Mouse (Mus musculus) kidney, adult 2 months (tissue): Measurements from ENCODE around the gene Adig.

Experiments
- CTCF ChIP-seq: fragments of 200-500 bp; conservative IDR thresholded peaks from 2 replicates; pipeline ENCODE4 v1.5.1; 2011; ENCODE audit warnings: low read depth, mild to moderate bottlenecking, control low read depth, low read length, moderate library complexity, mixed read lengths; ENCODE audit not compliant: insufficient read depth, insufficient read length
- POLR2A ChIP-seq: fragments of 200-500 bp; IDR thresholded peaks from one replicate; pipeline ENCODE4 v1.6.1; 2011; ENCODE audit warnings: low read depth, low read length, control low read depth

DNA sequence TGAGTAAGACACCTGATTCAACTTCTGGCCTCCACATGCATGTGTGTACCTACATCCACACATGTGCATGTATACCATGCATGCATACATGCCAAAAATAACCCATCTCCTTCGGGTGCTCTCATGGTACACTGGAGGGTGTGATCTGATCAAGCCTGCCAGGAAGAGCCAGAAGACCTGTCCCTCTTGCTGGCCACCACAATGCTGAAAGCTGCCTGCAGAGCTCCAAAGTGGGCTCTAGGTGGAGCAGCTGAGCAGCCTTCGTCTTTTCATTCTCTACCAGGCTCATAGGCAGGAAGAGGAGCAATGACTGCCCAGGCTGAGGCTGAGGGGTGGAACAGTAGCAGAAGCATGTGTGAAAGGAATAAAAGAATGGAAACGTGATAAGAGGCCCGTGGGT is 31.7 kb downstream of the Adig start:
- TF ChIP-seq CTCF = peak; percentile 81
- no peak for TF ChIP-seq POLR2A
